1 mouse cellular context compared by ENCODE assay signal in genomic region chr5:148789823-148790222, GRCm38 (mm10).
TF ChIP-seq lines count a peak whose summit lies in the region.

No protein-coding gene starts in this region.

TF ChIP-seq in CH12.LX, 34 proteins besides CTCF, POLR2A, EP300 and RAD21 (continued from another document):
- TF ChIP-seq E2F4 (IDR thresholded peaks at IDR 0.05; ENCODE audit: insufficient replicate concordance, low read depth, low read length), result no peak
- TF ChIP-seq NELFE (IDR thresholded peaks at IDR 0.05; ENCODE audit: low read depth, low read length), result no peak
- TF ChIP-seq MEF2A (IDR thresholded peaks at IDR 0.05; ENCODE audit: borderline replicate concordance, low read depth, low read length), result no peak
- no peak for TF ChIP-seq UBTF (IDR thresholded peaks at IDR 0.05; ENCODE audit: low read depth, low read length)
- TF ChIP-seq RCOR1 (conservative IDR thresholded peaks at IDR 0.05; ENCODE audit: low read depth, low read length), result no peak
- no peak for TF ChIP-seq HCFC1 (IDR thresholded peaks at IDR 0.05; ENCODE audit: low read depth, low read length)
